Mouse (Mus musculus) midbrain, embryonic 14.5 days (tissue): ENCODE data around the gene Ctnna3. TPM values are rescaled to one million over a fixed set of nuclear protein-coding genes. Genes with fewer than 3 reads are reported as not detected.

Experiments used
- ATAC-seq: fragments of 200-750 bp; cut with Nextera tagmentation; 2 replicates; pipeline ENCODE4 v1.8.0; 2017; ENCODE audit warnings: moderate number of reproducible peaks, moderate library complexity; ENCODE audit not compliant: low FRiP score, low TSS enrichment
- DNase-seq: peaks from one replicate; pipeline ENCODE4 v3.0.0-alpha.2; 2015
- H3K27ac ChIP-seq: fragments of 300-500 bp; sonication (generic); replicated peaks from 2 replicates; pipeline ENCODE4 v1.5.1; 2014; ENCODE audit warnings: mild to moderate bottlenecking, low read depth, low read length, moderate library complexity
- H3K27me3 ChIP-seq: fragments of 300-500 bp; sonication (generic); 2 replicates; pipeline ENCODE4 v1.6.1; 2014; ENCODE audit warnings: low read length, control low read depth, mixed read lengths; ENCODE audit not compliant: control insufficient read depth, insufficient read depth
- H3K36me3 ChIP-seq: fragments of 300-500 bp; sonication (generic); 2 replicates; pipeline ENCODE4 v1.6.1; 2014; ENCODE audit warnings: low read length, control low read depth; ENCODE audit not compliant: control insufficient read depth, insufficient read depth
- H3K4me1 ChIP-seq: fragments of 300-500 bp; sonication (generic); 2 replicates; pipeline ENCODE4 v1.6.1; 2014; ENCODE audit warnings: mild to moderate bottlenecking, antibody characterized with exemption, low read length, control low read depth; ENCODE audit not compliant: control insufficient read depth, insufficient read depth
- H3K4me2 ChIP-seq: fragments of 300-500 bp; sonication (generic); 2 replicates; pipeline ENCODE4 v1.6.1; 2014; ENCODE audit warnings: mild to moderate bottlenecking, low read length, moderate library complexity
- H3K4me3 ChIP-seq: fragments of 300-500 bp; sonication (generic); replicated peaks from 2 replicates; pipeline ENCODE4 v1.5.1; 2014; ENCODE audit warnings: low read depth, low read length
- H3K9ac ChIP-seq: fragments of 300-500 bp; sonication (generic); replicated peaks from 2 replicates; pipeline ENCODE4 v1.6.1; 2014; ENCODE audit warnings: mild to moderate bottlenecking, low read length, moderate library complexity
- H3K9me3 ChIP-seq: fragments of 300-500 bp; sonication (generic); 2 replicates; pipeline ENCODE4 v1.6.1; 2016; ENCODE audit warnings: low read length, control low read depth, mixed read lengths; ENCODE audit not compliant: control insufficient read depth
- WGBS: fragments of 180-500 bp; shearing (Covaris S2); extraction: QIAGEN DNeasy Blood & Tissue Kit; methylation state at CpG from one replicate; pipeline ENCODE4 v1.1.7; 2014; 5-methylcytosine and 5-hydroxymethylcytosine counted together
- polyA plus RNA-seq: library from polyadenylated mRNA; unstranded; fragments of >200 nt; fragmentation: Nextera tagmentation; extraction: Ambion mirVana; gene quantifications from 2 replicates; pipeline ENCODE4 v1.2.1, GENCODE M21; 2014

Gene Ctnna3
- polyA plus RNA-seq, 1 experiment from 2014 or later: 1.1 TPM

- Histone ChIP-seq H3K9ac (no peak overlapping the region), H3K36me3 (no peaks in the 10 kb centered on the region), H3K27ac (no peak overlapping the region), H3K4me3 (no peak overlapping the region), H3K27me3 (no peaks in the 10 kb centered on the region), H3K4me2 (no peak overlapping the region), H3K9me3 (no peaks in the 10 kb centered on the region), H3K4me1 (no peaks in the 10 kb centered on the region)
- ATAC-seq (no peak), DNase-seq (no peak)
- WGBS: 96% methylated on average over 5 of the region's 5 CpGs
Observed at GRCm38 (mm10) chr10:63599417-63599816, 169.5 kb downstream of the Ctnna3 start.

- H3K4me2 ChIP-seq: no peak overlapping the region
- DNase-seq (no peak), ATAC-seq (no peak)
- no peak overlapping the region for H3K4me3 ChIP-seq
- no peaks in the 10 kb centered on the region for H3K9me3 ChIP-seq
- no peaks in the 10 kb centered on the region for H3K27me3 ChIP-seq
- no peak overlapping the region for H3K27ac ChIP-seq
- 82% methylated on average over 2 of the region's 2 CpGs for WGBS
- no peak overlapping the region for H3K9ac ChIP-seq
- no peaks in the 10 kb centered on the region for H3K4me1 ChIP-seq
- no peaks in the 10 kb centered on the region for H3K36me3 ChIP-seq
Observed at GRCm38 (mm10) chr10:63601206-63601605, 171.3 kb downstream of the Ctnna3 start.

DNA sequence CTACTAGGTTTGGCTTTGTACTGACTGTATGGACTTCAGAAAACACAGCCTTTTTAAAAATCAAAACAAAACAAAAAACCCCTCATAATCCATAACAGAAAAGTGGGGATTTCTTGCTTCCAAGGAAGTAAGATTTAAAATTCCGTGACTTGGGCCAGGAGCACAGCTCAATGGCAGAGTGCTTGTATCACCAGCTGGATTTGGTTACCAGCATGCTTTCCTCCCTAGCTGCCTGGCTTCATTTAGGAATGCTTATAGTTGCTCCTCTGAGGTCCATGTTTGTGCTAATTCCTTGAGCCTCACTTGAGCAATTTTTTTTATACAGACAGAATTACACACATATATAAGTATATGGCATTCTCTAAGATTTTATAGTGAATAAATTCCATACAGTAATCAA is 198.6 kb downstream of the Ctnna3 start:
- DNase-seq (no peak), ATAC-seq (no peak)
- H3K4me1 ChIP-seq: no peaks in the 10 kb centered on the region
- H3K4me2 ChIP-seq: no peak overlapping the region
- H3K9ac ChIP-seq: no peak overlapping the region
- no peaks in the 10 kb centered on the region for H3K9me3 ChIP-seq
- no peak overlapping the region for H3K4me3 ChIP-seq
- H3K36me3 ChIP-seq: no peaks in the 10 kb centered on the region
- H3K27me3 ChIP-seq: no peaks in the 10 kb centered on the region
- H3K27ac ChIP-seq: no peak overlapping the region
- WGBS: 78% methylated on average over 1 of the region's 1 CpGs

DNA sequence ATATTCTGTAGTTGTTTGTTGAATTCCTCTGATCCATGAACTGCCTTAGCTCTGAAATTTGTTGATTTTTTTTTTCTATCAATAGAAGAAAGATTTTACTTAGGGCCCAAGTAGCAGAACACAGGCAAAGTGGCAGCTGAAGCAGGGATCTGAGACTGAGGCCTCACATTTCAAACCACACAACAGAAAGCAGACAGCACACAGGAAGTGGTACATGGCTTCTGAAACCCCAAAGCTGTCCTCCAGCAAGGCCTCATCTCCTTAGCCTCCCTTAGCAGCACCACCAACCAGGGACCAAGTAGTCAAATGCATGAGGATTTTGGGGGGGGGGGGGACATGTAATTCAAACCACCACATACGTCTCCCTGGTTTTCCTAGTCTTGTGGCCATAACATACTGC is 204.0 kb downstream of the Ctnna3 start:
- no peak overlapping the region for H3K4me2 ChIP-seq
- H3K27ac ChIP-seq: no peak overlapping the region
- DNase-seq (no peak), ATAC-seq (no peak)
- H3K9me3 ChIP-seq: no peaks in the 10 kb centered on the region
- no peak overlapping the region for H3K4me3 ChIP-seq
- H3K36me3 ChIP-seq: no peaks in the 10 kb centered on the region
- H3K9ac ChIP-seq: no peak overlapping the region
- no peaks in the 10 kb centered on the region for H3K4me1 ChIP-seq
- H3K27me3 ChIP-seq: no peaks in the 10 kb centered on the region
- WGBS: 91% methylated on average over 1 of the region's 1 CpGs

DNA sequence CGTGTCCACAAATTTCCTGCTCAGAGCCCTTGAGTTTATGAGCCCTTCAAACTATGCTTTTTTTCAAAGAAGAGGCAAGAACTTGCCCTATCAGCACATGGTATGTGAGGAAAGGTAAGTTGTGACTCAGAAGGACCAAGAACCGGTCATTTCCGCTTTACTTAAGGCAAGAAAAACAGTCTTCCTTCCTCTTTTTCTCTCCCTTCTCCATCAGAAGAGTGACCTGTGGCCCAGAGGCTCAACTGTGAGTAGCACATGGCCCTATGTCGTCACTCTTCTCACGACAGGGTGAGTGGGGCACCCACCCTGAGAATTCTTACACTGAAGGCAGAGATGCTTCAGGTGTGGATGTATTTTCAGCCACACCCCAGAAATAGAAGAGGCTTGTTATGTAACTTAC is 208.1 kb downstream of the Ctnna3 start:
- no peaks in the 10 kb centered on the region for H3K27me3 ChIP-seq
- H3K27ac ChIP-seq: no peak overlapping the region
- DNase-seq (no peak), ATAC-seq (no peak)
- H3K36me3 ChIP-seq: no peaks in the 10 kb centered on the region
- H3K4me3 ChIP-seq: no peak overlapping the region
- no peaks in the 10 kb centered on the region for H3K4me1 ChIP-seq
- H3K9ac ChIP-seq: no peak overlapping the region
- no peak overlapping the region for H3K4me2 ChIP-seq
- no peaks in the 10 kb centered on the region for H3K9me3 ChIP-seq
- WGBS: 86% methylated on average over 5 of the region's 5 CpGs

- Histone ChIP-seq H3K9me3 (no peaks in the 10 kb centered on the region), H3K9ac (no peak overlapping the region), H3K4me2 (no peak overlapping the region), H3K27ac (no peak overlapping the region), H3K27me3 (no peaks in the 10 kb centered on the region), H3K36me3 (no peaks in the 10 kb centered on the region), H3K4me1 (no peaks in the 10 kb centered on the region), H3K4me3 (no peak overlapping the region)
- DNase-seq (peak; percentile 31), ATAC-seq (no peak)
- WGBS: 9% methylated on average over 3 of the region's 3 CpGs
Observed at GRCm38 (mm10) chr10:63647300-63647699, 217.4 kb downstream of the Ctnna3 start.

DNA sequence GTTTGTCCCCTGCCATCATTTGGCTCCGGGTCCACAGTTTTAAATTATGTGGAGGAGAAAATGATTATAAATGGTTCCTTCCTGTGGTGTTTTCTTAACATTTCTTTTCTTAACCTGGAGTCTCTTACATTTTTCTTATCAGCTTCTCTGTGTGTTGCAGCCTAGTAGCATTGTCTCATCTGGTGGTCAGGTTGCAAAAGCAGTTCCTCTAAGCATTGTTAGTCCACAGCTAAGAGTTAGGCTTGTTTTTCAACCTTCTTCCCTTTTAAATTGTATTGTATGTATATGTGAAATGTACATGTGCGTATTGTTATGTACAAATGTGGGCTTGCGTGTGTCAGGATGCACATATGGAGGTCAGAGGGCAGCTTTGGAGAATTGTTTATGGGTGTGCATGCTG is 220.4 kb downstream of the Ctnna3 start:
- ATAC-seq (no peak), DNase-seq (no peak)
- Histone ChIP-seq H3K4me3 (no peak overlapping the region), H3K9ac (no peak overlapping the region), H3K36me3 (no peaks in the 10 kb centered on the region), H3K4me2 (no peak overlapping the region), H3K4me1 (no peaks in the 10 kb centered on the region), H3K27me3 (no peaks in the 10 kb centered on the region), H3K27ac (no peak overlapping the region), H3K9me3 (no peaks in the 10 kb centered on the region)
- 88% methylated on average over 3 of the region's 3 CpGs for WGBS

- Histone ChIP-seq H3K4me1 (no peaks in the 10 kb centered on the region), H3K36me3 (no peaks in the 10 kb centered on the region), H3K4me3 (no peak overlapping the region), H3K9me3 (no peaks in the 10 kb centered on the region), H3K27me3 (no peaks in the 10 kb centered on the region), H3K27ac (no peak overlapping the region), H3K9ac (no peak overlapping the region), H3K4me2 (no peak overlapping the region)
- WGBS: 88% methylated on average over 9 of the region's 9 CpGs
- no peak for ATAC-seq
- no peak for DNase-seq
Observed at GRCm38 (mm10) chr10:63652887-63653286, 223.0 kb downstream of the Ctnna3 start.

DNA sequence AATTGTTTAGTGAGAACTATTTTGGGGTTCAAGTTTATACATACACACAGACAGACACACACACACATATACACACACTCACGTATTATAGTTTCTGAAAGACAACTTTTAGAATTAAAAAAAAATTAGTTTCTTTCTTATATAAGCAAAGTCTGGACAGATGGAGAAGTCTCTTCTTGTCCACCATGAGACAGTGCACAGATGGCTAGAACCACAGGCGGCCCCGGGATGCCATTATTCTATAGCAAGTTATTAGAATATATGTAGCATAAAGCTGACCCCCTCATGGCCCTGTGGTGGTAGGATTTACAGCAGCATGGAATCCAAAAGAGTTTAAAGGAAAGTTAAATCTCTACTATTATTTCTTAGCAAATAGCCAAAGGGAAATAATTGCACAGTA is 223.7 kb downstream of the Ctnna3 start:
- 90% methylated on average over 3 of the region's 3 CpGs for WGBS
- no peak for ATAC-seq
- H3K36me3 ChIP-seq: no peaks in the 10 kb centered on the region

More for the DNA sequence above, 223.7 kb downstream of the Ctnna3 start:
- Histone ChIP-seq H3K4me2 (no peak overlapping the region), H3K27me3 (no peaks in the 10 kb centered on the region), H3K4me3 (no peak overlapping the region), H3K27ac (no peak overlapping the region), H3K9ac (no peak overlapping the region), H3K9me3 (no peaks in the 10 kb centered on the region), H3K4me1 (no peaks in the 10 kb centered on the region)
- DNase-seq: no peak
